Mouse (Mus musculus): ENCODE measurements around the gene St5.

DNA sequence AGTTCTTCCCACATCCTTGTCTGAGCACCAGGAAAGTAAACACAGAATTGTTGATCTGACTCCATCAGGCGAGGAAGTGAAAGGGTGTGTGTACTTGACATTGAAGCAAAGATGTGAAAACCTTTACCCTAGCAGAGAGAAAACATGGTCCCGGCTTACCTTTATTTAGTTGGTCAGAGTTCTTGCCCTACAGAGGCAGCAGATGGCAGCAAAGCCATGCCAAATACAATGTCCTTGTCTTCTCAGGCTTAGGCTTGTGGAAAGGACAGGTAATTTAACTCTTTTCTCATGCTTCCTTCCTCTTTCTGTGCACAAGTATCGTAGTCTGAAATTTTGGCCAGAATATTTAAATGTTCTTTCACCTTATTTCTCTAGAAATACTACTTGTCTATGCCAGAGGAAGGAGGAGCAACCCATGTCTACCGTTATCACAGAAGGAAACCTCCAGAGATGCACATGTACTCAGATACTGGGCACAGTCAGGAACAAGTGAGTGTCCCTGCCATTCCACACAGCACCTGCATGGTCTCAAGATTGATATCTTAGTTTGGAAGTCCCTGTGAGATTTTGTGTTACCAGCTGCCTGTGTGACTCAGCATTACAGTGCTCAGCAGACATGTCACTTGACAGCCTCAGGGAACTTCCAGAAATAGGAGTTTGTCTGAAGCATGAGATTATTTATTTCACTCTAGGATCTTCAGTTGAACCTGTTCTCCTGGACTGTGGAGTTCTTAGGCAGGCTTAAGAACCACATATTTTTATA is 3.8 kb upstream of the St5 start:
- no peak for TF ChIP-seq POLR2A (IDR thresholded peaks at IDR 0.05; ENCODE audit: borderline replicate concordance, insufficient read depth, low read length)
- TF ChIP-seq CTCF (IDR thresholded peaks at IDR 0.05; ENCODE audit: borderline replicate concordance, insufficient read depth, low read depth, low read length) = peak; percentile 81

Data from cerebellum, adult 2 months (tissue).